Mouse (Mus musculus) hindbrain, embryonic 11.5 days (tissue): ENCODE measurements around the gene Tmem9b. TPM values are rescaled to one million over a fixed set of nuclear protein-coding genes. Genes with fewer than 3 reads are reported as not detected.

ENCODE experiments used
- ATAC-seq: fragments of 200-750 bp; cut with Nextera tagmentation; 2 replicates; pipeline ENCODE4 v1.8.0; 2017; ENCODE audit warnings: mild to moderate bottlenecking, moderate TSS enrichment, moderate library complexity; ENCODE audit not compliant: low FRiP score
- DNase-seq: peaks from one replicate; pipeline ENCODE4 v3.0.0-alpha.2; 2015; ENCODE audit warnings: low spot score
- H3K27ac ChIP-seq: fragments of 300-500 bp; sonication (generic); 2 replicates; pipeline ENCODE4 v1.5.1; 2014; ENCODE audit warnings: mild to moderate bottlenecking, low read depth, low read length
- H3K27me3 ChIP-seq: fragments of 300-500 bp; sonication (generic); 2 replicates; pipeline ENCODE4 v1.6.1; 2014; ENCODE audit warnings: mild to moderate bottlenecking, low read length, moderate library complexity, mixed read lengths; ENCODE audit not compliant: control insufficient read depth, insufficient read depth
- H3K36me3 ChIP-seq: fragments of 300-500 bp; sonication (generic); 2 replicates; pipeline ENCODE4 v1.6.1; 2014; ENCODE audit warnings: mild to moderate bottlenecking, low read length, moderate library complexity, mixed read lengths; ENCODE audit not compliant: control insufficient read depth, insufficient read depth
- H3K4me1 ChIP-seq: fragments of 300-500 bp; sonication (generic); replicated peaks from 2 replicates; pipeline ENCODE4 v1.6.1; 2014; ENCODE audit warnings: low read length, mixed read lengths; ENCODE audit not compliant: control insufficient read depth, insufficient read depth
- H3K4me2 ChIP-seq: fragments of 300-500 bp; sonication (generic); replicated peaks from 2 replicates; pipeline ENCODE4 v1.6.1; 2014; ENCODE audit warnings: mild to moderate bottlenecking, low read depth, low read length
- H3K4me3 ChIP-seq: fragments of 300-500 bp; sonication (generic); 2 replicates; pipeline ENCODE4 v1.5.1; 2014; ENCODE audit warnings: low read depth, low read length
- H3K9ac ChIP-seq: fragments of 300-500 bp; sonication (generic); 2 replicates; pipeline ENCODE4 v1.6.1; 2014; ENCODE audit warnings: low read depth, low read length
- H3K9me3 ChIP-seq: fragments of 300-500 bp; sonication (generic); 2 replicates; pipeline ENCODE4 v1.6.1; 2016; ENCODE audit warnings: low read length; ENCODE audit not compliant: control insufficient read depth
- WGBS: fragments of 180-500 bp; shearing (Covaris S2); extraction: QIAGEN DNeasy Blood & Tissue Kit; methylation state at CpG from one replicate; pipeline ENCODE4 v1.1.7; 2014; 5-methylcytosine and 5-hydroxymethylcytosine counted together
- polyA plus RNA-seq: library from polyadenylated mRNA; unstranded; fragments of >200 nt; fragmentation: Nextera tagmentation; extraction: Ambion mirVana; gene quantifications from 2 replicates; pipeline ENCODE4 v1.2.1, GENCODE M21; 2014

Tmem9b gene
- polyA plus RNA-seq, 1 experiment from 2014 or later = 63.2 TPM

GRCm38 (mm10) chr7:109751427-109752007 lies 1.2 kb downstream of the Tmem9b start:
- DNase-seq (no peak), ATAC-seq (peak; percentile 4)
- peak overlapping the region; percentile 56 for H3K27ac ChIP-seq
- 2% methylated on average over 13 of the region's 13 CpGs for WGBS
- H3K4me1 ChIP-seq = no peaks in the 10 kb centered on the region
- H3K4me2 ChIP-seq = peak overlapping the region; percentile 71
- peak overlapping the region; percentile 76 for H3K4me3 ChIP-seq
- H3K9ac ChIP-seq = peak overlapping the region; percentile 95
- H3K27me3 ChIP-seq = no peaks in the 10 kb centered on the region
- H3K36me3 ChIP-seq = no peaks in the 10 kb centered on the region
- no peaks in the 10 kb centered on the region for H3K9me3 ChIP-seq

- Histone ChIP-seq H3K4me2 (no peak overlapping the region), H3K27me3 (no peaks in the 10 kb centered on the region), H3K36me3 (no peaks in the 10 kb centered on the region), H3K4me1 (no peaks in the 10 kb centered on the region), H3K4me3 (no peak overlapping the region), H3K9me3 (no peaks in the 10 kb centered on the region), H3K27ac (no peak overlapping the region), H3K9ac (no peak overlapping the region)
- DNase-seq (no peak), ATAC-seq (no peak)
- WGBS = 45% methylated on average over 1 of the region's 1 CpGs
Measured at GRCm38 (mm10) chr7:109747747-109748146, 4.9 kb downstream of the Tmem9b start.

- ATAC-seq (no peak), DNase-seq (no peak)
- Histone ChIP-seq H3K9me3 (no peaks in the 10 kb centered on the region), H3K4me3 (no peak overlapping the region), H3K4me1 (no peaks in the 10 kb centered on the region), H3K4me2 (no peak overlapping the region), H3K36me3 (no peaks in the 10 kb centered on the region; the same call in 1 of the 2 replicates), H3K27ac (no peak overlapping the region), H3K27me3 (no peaks in the 10 kb centered on the region), H3K9ac (no peak overlapping the region)
- 88% methylated on average over 4 of the region's 4 CpGs for WGBS
Measured at GRCm38 (mm10) chr7:109741703-109742102, 11.0 kb downstream of the Tmem9b start.

GRCm38 (mm10) chr7:109741060-109741459 lies 11.6 kb downstream of the Tmem9b start:
- Histone ChIP-seq H3K36me3 (no peaks in the 10 kb centered on the region; the same call in 1 of the 2 replicates), H3K4me3 (no peak overlapping the region), H3K9me3 (no peaks in the 10 kb centered on the region), H3K27me3 (no peaks in the 10 kb centered on the region), H3K4me1 (no peaks in the 10 kb centered on the region), H3K4me2 (no peak overlapping the region), H3K9ac (no peak overlapping the region), H3K27ac (no peak overlapping the region)
- no peak for ATAC-seq
- no peak for DNase-seq
- WGBS = 93% methylated on average over 1 of the region's 1 CpGs

GRCm38 (mm10) chr7:109739822-109740370 lies 12.8 kb downstream of the Tmem9b start:
- ATAC-seq (no peak), DNase-seq (no peak)
- Histone ChIP-seq H3K27me3 (no peaks in the 10 kb centered on the region), H3K9ac (no peak overlapping the region), H3K27ac (no peak overlapping the region), H3K4me3 (no peak overlapping the region), H3K36me3 (no peaks in the 10 kb centered on the region; the same call in 1 of the 2 replicates), H3K4me1 (no peaks in the 10 kb centered on the region), H3K4me2 (no peak overlapping the region), H3K9me3 (no peaks in the 10 kb centered on the region)
- WGBS = 87% methylated on average over 5 of the region's 5 CpGs

GRCm38 (mm10) chr7:109734806-109735205 lies 17.9 kb downstream of the Tmem9b start:
- DNase-seq = no peak
- H3K36me3 ChIP-seq = no peaks in the 10 kb centered on the region; the same call in 1 of the 2 replicates
- no peaks in the 10 kb centered on the region for H3K9me3 ChIP-seq
- H3K4me3 ChIP-seq = no peak overlapping the region
- WGBS = 93% methylated on average over 4 of the region's 4 CpGs
- no peaks in the 10 kb centered on the region for H3K4me1 ChIP-seq
- no peak overlapping the region for H3K27ac ChIP-seq
- H3K9ac ChIP-seq = no peak overlapping the region
- H3K27me3 ChIP-seq = no peaks in the 10 kb centered on the region
- no peak for ATAC-seq
- H3K4me2 ChIP-seq = no peak overlapping the region

- H3K36me3 ChIP-seq = no peaks in the 10 kb centered on the region; the same call in 1 of the 2 replicates
- H3K9me3 ChIP-seq = no peaks in the 10 kb centered on the region
- H3K4me3 ChIP-seq = no peak within 1 kb of the TSS
- no peak within 1 kb of the TSS for H3K9ac ChIP-seq
- WGBS = 88% methylated on average over 5 of the region's 5 CpGs
- no peaks in the 10 kb centered on the region for H3K4me1 ChIP-seq
- H3K4me2 ChIP-seq = no peak within 1 kb of the TSS
- DNase-seq (no peak), ATAC-seq (no peak)
- no peaks in the 10 kb centered on the region for H3K27me3 ChIP-seq
- no peak within 1 kb of the TSS for H3K27ac ChIP-seq
Measured at GRCm38 (mm10) chr7:109731626-109732025, 21.0 kb downstream of the Tmem9b start, which contains the start of gene Ascl3. Gene Ascl3 (minus strand): TSS chr7:109731726.

GRCm38 (mm10) chr7:109723697-109724096 lies 29.0 kb downstream of the Tmem9b start, which contains the start of gene BC051019:
Gene BC051019 (minus strand): TSS chr7:109723850.
- DNase-seq (no peak), ATAC-seq (no peak)
- Histone ChIP-seq H3K27me3 (no peaks in the 10 kb centered on the region), H3K27ac (no peak within 1 kb of the TSS), H3K4me1 (no peaks in the 10 kb centered on the region), H3K36me3 (no peaks in the 10 kb centered on the region), H3K9me3 (no peaks in the 10 kb centered on the region), H3K9ac (no peak within 1 kb of the TSS), H3K4me2 (no peak within 1 kb of the TSS), H3K4me3 (no peak within 1 kb of the TSS)
- WGBS = 92% methylated on average over 5 of the region's 5 CpGs

GRCm38 (mm10) chr7:109723114-109723513 lies 29.6 kb downstream of the Tmem9b start:
- Histone ChIP-seq H3K27me3 (no peaks in the 10 kb centered on the region), H3K4me1 (no peaks in the 10 kb centered on the region), H3K9me3 (no peaks in the 10 kb centered on the region), H3K9ac (no peak overlapping the region), H3K4me2 (no peak overlapping the region), H3K4me3 (no peak overlapping the region), H3K27ac (no peak overlapping the region), H3K36me3 (no peaks in the 10 kb centered on the region)
- DNase-seq (no peak), ATAC-seq (no peak)
- WGBS = 93% methylated on average over 8 of the region's 8 CpGs
